Mouse (Mus musculus): ENCODE measurements around the gene Sowaha.

Gene Sowaha

DNA sequence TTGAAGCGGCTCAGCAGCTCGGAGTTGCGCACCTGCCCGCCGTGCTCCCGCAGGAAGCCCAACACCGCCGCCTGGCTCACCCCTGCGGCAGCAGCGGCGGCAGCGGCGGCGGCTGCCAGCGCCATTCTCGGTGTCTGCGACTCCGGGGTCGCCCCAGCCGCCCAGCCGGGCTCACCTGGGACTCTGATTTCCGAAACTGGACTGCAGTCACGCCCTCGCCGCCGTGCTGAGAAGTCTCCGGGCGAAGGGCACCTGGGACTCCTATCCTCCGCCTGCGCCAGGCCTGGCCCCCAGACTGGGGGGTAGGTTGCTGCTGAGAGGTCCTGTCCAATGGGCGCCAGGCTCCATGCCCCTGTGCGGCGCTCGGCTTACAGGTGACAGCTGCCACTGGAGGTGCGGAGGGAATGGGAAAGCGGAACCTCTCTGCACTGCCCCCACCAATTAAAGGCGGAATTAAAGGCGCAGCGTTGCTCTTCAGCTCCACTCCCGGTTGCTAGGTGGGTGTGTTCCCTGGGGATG lies at the start of gene Sowaha, which contains the start of gene Gm9945:
Gene Sowaha (minus strand): TSS at position 492 of the 519 bp plus-strand sequence.
Gene Gm9945 (plus strand): TSS at position 384 of the 519 bp plus-strand sequence.
- no peak for DNase-seq (ENCODE audit: low read depth)

DNA sequence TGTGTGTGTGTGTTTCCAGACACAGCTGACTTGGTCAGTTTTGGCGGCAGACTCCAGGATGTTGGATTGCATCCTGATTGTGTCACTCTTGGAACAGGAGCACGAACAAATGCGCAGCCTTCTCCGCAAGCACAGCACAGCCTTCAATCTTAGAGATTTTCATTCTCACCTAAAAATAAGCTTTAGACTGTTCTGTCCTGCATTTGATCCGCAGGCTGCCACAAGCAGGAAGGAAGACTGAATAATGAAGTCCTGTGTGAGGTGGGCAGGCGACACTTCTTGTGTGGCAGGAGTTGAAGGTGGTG lies 49.1 kb upstream of the Sowaha start:
- no peak for DNase-seq (ENCODE audit: low read depth)

DNA sequence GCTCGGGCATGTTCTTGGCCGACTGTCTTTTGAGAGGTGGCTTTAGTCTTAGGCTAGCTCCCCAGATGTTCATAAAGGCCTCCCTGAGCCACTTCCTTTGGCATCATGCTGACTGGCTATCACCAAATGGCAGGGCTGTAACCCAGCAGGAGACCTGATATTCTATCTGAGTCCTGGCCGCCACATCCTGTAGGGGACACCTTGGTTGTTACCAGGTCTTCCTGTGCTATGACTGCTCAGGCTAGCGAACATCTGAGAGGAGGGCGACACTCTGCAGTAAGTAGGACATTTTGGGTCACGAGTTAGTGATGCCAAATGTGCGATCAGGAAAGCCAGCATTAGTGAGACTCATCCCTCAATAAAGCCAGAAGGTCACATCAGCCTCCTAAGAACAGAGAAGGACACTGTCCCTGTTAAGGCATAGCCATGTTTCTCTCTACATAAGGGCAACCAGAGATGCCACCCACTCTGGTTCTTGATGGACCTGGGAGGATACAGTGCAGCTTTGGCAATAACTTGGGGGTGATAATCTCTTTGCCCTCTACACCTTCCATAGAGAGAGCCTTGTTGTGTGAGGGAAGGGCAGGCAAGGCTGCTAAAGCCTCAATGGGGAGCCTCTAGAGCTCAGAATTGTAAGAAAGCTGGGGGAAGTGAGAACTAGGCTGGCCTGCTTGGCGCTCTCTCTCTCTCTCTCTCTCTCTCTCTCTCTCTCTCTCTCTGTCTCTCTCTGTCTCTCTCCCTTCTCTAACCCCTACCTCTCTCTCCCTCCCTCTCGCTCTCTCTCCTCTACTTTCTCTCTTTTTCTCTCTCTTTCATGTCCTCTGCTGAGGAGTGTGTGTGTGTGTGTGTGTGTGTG lies 48.6 kb upstream of the Sowaha start:
- no peak for DNase-seq (ENCODE audit: low read depth)

DNA sequence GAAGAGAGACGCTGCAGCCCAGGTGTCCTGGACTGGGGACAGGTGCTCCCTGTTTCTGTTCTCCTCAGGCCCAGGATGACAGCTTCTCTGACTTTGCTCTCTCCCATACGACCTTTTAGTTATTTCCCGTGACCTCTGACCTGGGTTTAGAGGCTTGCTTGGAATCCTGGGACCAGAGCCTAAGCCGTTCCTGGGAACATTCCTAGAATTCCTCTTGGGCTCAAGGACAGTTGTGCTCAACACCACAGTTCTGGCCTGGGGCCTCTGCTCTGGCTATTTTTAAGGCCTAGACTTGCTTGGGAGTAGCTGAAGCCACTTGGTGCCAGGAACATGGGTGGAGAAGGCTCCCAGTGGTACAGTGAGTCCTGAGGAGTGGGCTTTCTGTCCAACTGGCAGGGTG lies 45.4 kb upstream of the Sowaha start:
- DNase-seq (ENCODE audit: low read depth) = no peak

DNA sequence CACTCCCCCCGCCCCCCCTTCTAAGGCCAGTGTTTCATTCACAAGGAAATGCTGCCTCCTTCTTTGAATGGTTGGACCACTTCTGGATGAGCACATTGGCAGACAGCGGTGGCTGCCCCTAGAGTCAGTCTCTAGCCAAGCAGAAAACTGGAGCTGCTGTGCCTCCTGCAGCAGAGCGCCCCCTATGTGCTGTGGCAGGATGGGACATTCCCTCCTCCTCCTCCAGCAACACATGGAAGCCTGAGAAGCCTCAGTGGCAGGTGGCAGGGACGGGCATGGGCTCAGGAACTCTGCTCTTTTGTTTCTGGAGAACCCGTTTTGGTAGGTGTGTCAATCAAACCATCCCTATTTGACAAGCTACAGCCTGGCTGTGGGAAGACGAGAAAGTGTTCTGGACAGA lies 44.8 kb upstream of the Sowaha start:
- DNase-seq (ENCODE audit: low read depth) = no peak

DNA sequence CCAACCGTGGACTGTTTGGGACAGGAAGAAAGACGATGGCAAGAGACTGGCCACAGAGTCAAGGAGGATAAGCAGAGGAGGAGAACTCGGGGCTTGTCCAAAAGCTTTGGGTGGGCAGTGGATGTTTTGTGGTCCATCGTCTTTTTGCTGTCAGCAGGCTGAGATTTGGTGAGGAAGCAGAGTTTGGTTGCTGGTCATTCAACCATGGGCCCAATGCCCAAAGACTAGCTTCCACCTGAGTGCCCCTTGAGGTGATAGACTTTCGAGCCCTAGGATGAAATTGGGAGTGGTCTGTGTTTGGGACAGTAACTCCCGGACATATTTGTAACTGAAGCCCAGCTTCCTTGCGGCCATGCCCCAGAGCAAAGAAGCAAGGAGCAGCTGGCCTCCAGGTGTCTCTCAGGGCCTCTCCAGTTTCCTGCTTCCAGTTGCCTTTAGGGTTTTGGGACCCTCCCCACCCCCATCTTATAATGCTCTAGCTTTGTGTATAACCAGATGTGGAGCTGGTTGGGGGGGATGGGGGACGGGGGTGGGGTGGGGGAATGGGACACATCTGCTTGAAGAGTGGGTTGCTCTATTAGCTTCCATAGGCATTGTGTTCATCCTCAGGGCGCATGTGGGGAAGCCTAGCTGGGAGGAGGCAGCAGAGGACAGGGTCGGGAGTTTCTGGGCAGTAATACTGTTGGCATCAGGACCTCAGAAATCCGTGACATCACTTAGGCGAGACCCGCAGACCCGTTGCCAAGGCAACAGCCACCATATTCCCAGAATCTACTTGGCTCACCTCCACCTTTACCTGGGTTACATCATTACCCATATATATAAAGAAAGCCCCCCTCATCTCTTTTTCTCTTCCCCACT lies 43.7 kb upstream of the Sowaha start:
- DNase-seq (ENCODE audit: low read depth) = no peak

DNA sequence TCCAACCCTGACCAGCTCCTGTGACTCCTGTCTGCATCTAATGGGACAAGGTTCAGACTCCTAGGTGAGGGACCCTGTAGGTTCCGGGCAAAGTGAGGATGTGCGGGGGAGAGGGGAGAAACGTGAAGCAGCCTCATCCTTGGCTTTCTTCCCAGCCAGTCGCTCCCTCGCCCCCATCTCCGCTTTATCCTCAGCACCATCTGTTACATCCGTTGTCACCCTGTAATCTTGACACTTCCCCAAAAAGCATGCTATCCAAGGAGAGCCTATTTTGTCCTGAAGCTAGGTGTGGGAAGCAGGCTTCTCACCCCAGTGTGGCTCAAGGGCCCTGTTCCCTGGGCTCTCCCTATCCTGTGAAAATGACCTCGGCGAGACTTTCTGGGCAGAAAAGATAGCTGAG lies 42.9 kb upstream of the Sowaha start:
- no peak for DNase-seq (ENCODE audit: low read depth)

DNA sequence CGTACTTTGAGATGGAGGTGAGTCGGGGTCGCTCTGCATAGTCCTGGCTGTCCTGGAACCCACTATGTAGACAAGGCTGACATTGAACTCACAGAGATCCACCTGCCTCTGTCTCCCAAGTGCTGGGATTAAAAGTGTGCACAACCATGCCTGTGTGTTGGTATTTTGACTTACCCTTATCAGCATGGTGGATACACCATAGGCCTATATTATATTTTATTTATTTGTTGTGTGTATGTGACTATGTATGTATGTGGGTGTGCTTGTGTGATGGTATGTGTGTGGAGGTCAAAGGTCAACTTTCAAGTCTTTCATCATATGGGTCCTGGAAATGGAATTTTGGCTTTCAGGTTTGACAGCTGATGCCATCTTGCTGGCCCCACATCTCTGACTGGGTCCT lies 42.3 kb upstream of the Sowaha start:
- DNase-seq (ENCODE audit: low read depth) = no peak

DNA sequence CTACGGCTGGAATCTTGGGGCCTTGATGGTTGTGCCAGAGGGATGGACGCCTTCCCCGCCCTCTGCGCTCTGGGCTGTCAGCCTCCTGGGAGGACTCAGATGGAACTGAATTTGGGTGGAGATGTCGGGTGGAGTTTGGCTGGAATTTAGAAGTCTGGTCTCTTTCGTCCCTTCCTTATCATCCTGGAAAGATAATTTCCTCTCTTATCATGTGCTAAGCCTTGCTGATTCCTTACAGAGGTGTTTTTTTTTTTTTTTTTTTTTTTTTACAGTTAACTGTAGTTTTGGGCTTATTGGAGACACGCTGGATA lies 41.7 kb upstream of the Sowaha start:
- no peak for DNase-seq (ENCODE audit: low read depth)

DNA sequence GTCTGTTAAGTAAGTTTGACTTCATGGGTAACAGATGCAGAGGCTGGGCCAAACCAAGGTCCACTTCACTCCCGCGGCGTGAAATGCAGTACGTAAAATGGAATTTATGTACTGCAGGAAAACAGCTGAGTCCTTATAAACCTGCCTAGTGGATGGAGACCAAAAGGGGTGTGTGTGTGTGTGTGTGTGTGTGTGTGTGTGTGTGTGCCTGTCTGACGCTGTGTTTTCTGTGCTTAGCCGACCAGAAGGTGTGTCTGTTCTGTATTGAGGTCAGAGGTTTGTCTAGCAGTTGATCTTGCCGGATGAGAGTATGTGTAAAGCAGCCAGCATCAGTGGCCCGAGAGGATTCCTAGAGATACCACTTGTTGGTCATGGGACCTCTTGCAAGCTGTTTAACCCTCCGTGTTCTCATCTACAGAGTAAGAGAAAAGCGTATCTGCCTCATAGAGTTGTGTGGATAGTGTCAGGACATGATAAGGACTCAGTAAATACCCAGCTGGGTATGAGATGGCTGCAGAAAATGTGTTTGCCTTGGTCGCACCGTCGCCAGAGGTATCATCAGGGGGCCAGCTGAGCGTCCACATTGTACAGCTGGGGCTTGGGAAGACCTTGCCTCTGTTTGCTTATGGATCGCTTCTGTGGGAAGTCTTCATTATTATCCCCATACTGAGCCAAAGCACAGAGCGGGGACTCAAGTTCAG lies 41.2 kb upstream of the Sowaha start:
- DNase-seq (ENCODE audit: low read depth) = no peak

DNA sequence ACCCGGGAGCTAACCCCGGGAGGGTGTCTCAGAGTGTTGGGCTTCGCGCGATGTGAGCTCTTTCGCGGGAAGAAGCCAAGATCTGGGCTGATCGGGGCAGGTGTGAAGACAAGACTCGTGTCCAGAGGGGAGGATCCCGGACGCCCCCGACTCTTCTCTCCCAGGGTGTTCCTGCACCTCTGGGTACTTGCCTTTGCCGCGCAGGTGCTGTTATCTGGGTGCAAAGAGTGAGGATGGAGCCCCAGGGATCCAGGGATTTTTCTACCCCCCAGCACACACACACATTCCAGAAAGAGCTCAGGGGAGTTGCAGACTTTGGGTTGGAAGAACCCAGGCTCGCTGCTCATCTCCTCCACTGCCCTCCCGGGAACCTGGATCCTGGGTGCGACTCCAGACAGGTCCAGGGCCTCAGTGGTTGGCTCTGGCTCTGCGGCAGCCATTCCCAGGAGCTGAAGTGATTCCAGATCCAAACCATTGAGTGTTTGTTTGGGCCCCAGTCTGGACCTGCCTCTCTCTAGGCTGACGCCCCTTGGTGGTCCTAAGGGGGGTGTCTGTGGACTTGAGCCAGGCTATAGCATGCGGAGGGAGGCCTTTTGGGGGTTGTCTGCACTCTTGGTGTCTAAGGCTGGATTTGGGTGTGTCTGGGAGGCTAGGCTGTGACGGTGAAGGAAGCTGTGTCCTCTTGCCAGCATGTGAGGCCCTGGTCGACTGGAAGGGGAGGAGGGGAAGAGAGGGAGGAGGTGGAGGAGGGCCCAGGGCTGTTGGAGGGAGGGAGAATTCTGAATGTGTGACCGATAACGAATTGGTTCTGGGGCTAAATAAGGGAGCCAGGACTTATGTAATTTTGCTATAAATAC lies 40.3 kb upstream of the Sowaha start:
- no peak for DNase-seq (ENCODE audit: low read depth)

DNA sequence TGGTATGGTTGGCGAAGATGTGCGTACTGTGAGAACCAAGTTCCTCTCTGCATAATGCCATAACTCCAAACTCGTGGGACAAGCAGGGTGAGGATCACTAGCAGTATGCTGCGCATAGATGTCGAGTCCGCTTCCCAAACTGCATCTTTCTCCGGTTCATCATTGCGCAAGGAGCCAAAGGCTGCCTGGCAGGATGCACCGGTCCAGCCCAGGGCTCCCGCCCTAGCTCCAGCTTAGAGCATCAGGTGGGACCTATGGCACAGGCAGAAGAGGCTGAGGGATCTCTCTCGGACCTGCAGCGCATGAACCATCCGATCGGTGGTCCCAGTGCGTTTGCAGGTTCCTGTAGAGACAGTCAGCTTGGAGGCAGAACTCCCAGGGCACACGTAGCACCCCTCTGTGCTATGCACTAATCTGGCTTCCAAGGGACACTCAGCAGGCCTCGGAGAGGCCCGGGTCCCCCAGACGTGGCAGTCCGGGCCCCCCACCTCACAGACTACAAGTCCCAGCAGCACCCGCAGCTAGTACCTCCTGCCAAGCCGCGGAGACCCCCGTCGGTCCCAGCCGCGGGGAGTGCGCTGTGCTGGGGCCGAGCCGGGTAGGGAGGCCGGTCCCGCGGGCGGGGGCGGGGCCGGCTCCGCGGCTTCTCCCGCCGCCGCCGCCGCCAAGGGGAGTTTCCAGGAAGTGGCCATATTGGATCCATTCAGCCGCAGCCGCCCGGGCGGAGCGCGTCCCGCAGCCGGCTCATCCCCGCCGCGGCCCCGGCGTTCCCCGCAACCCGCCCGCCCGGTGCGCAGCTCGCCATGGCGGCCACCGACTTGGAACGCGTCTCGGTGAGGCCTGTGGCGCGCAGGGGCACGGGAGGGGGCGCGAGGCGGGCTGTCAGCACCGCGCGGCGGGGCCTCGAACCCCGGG lies 39.4 kb upstream of the Sowaha start, which contains the start of gene Sept8:
Gene Sept8 (plus strand): TSS at position 51 of the 915 bp plus-strand sequence.
- no peak for DNase-seq (ENCODE audit: low read depth)

DNA sequence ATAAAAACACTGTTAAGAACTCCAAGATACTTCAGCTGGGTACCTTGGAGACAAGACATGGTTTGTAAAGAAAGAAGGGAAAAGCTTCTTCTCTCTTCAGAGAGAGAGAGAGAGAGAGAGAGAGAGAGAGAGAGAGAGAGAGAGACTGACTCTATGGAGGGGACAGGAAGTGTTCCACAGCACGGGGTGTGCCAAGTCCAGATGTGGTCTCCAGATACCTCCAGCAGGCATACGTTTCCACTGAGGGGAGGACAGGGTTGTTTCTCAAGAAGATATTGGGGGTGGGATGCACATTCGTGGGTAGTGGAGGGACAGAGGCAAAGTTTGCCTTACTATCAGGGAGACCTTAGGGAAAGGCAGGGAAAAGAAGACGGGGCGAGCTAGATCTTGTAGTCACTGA lies 38.7 kb upstream of the Sowaha start:
- no peak for DNase-seq (ENCODE audit: low read depth)

DNA sequence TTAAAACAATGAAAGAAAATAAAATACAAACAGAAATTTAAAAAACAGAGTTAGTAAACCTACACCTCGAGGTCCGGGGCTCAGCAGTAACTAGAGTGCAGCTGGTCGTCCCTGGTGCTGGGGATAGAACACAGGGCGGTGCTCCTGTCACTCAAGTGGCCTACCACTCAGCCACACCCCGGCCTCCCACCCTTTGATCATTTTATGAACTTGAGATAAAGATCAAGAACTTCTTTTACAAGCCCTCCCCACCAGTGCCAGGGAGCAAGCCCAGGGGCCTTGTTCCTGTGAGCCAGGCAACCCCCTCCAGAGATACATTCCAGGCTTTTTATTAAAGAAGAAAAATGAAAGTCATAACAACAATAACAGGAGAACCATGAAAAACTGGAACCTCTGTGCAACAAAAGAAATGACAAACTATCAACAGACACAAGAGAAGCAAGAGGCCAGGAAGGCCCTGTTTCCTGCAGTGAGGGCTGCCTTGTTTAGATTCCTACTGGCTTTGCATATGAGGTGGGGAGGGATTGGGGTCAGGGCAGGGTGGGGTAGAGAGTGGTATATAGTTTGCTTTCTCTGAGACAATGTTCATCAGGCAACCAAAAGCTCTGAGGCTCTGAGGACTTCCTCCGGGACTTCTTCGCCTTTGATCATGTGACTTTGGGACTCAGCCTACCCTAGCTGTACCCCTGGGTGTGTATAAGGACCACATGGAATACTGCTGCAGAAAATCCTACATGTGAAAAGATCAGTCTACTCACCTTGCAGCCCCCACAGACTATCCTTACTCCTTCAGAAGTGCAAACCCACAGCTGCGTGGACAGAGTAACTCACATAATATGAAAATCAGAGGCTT lies 36.9 kb upstream of the Sowaha start:
- DNase-seq (ENCODE audit: low read depth) = no peak

DNA sequence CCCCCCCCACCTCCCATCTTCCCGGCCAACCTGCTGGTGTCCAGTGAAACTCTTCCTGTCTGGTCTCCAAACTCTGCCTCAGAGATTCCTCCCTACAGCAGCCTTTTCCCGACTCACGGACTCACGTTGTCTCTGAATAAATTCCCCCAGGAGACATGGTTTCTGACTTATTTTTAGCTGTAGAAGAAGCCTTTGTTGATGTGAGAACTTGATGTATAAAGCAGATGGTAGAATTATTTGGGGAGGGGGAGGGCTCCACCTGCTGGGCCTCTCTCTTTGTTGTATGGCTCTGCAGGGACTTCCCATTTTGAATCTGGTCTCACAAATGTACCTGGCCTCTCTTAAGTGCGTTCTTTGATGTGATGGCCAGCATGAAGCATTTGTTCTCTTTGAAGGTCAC lies 30.3 kb upstream of the Sowaha start:
- DNase-seq (ENCODE audit: low read depth) = no peak

DNA sequence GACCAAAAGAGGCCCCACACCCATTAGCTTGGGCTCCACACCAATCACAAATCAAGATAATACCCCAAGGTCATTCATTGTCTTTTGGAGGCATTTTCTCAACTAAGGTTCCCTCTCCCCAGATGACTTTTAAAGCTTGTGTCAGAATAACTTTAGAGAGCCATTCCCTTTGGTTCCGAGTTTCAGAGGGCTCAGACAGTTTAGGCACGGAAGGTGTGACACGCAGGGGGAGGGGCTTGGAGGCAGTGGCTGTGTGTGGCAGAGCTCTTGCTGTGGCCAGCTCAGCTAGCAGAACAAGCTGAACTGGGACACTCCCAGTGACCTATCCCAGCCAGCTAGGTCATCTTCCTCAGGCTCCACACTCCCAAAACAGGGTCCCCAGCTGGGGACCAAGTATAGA lies 28.5 kb upstream of the Sowaha start:
- no peak for DNase-seq (ENCODE audit: low read depth)

DNA sequence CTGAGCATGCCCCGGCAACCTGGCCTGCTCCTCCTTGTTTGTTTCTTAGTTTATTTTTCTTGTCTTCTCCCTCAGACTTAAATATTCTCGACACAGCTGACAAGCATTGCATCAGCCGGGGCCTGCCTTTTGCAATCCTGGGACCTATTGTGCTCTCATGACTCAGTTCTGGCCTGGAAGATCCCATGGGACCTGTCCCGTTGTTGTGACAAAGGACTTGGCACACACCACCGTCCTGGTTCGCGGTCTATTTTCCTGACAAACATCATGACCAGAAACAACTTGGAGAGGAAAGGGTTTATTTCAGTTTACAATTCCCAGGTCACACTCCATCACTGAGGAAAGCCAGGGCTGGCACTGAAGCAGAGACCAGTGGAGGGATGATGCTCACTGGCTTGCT lies 28.1 kb upstream of the Sowaha start:
- DNase-seq (ENCODE audit: low read depth) = no peak

DNA sequence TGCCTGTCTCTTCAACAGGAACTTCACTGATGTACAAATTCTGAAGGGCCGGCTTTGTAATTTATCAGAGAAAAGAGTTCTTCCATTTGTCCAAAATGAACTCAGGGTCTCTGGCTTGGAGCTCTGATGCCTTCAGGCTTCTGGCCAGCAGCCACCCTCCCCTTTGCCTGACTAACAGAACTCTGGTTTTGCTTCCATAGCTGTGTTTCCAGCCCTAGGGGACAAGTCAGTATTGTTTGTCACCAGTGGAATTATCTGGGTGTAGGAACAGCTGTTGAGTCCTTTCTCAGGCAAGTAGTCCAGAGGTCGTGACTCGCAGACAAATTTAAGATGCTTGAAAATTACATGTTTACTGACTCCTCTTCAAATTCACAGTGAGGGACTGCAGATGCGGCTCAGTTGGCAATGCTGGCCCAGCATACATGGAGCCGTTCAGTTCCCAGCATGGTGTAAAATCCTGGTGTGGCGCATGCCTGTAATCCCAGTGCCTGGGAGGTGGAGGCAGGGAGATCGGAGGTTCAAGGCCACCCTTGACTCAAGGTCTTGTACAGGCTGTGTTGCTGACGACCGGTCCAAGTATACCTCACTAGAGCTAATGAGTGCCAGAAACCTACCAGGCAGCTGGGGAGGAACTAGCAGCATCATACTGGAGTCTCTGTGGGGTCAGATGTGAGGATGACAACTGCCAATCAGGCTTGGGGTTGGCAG lies 27.2 kb upstream of the Sowaha start:
- no peak for DNase-seq (ENCODE audit: low read depth)
